9 mouse cellular contexts compared by ENCODE assay signal in genomic region chr2:94254102-94254501, GRCm38 (mm10).
A peak's percentile ranks its signal among the peaks of the same experiment; 100 is the strongest.
DNase-seq lines count a peak whose midpoint lies in the region; ATAC-seq and TF ChIP-seq lines count a peak whose summit lies in the region.
"Had no signal": no experiment of that assay in that cellular context is flagged by ENCODE, and none has a peak within 500 bp of the region (broad histone marks: within the 10 kb centered on the region; RNA-seq: fewer than 3 reads in every experiment).

No protein-coding gene starts in this region.

- intact Hi-C loops in gastrocnemius, adult 2 months (cut with DNase I): loop anchor here (2.0 kb wide), 1 partner anchor 37 kb away; no protein-coding TSS in a partner anchor

- no peak overlapping the region for H3K4me2 ChIP-seq in midbrain, embryonic 11.5 days
- no peak overlapping the region for H3K4me2 ChIP-seq in midbrain, embryonic 13.5 days (replicated peaks)

- H3K4me3 ChIP-seq in gastrocnemius, adult 2 months: no peak overlapping the region
- no peak overlapping the region for H3K4me3 ChIP-seq in midbrain, embryonic 11.5 days (ENCODE audit: low read depth, low read length)
- H3K4me3 ChIP-seq in midbrain, embryonic 13.5 days (replicated peaks): no peak overlapping the region

- H3K9ac ChIP-seq in midbrain, embryonic 11.5 days (ENCODE audit: low read length): no peak overlapping the region
- H3K9ac ChIP-seq in midbrain, embryonic 13.5 days (replicated peaks): no peak overlapping the region

- no peaks in the 10 kb centered on the region for H3K36me3 ChIP-seq in midbrain, embryonic 11.5 days (ENCODE audit: control insufficient read depth, insufficient read depth, low read length)
- no peaks in the 10 kb centered on the region for H3K36me3 ChIP-seq in midbrain, embryonic 13.5 days

- H3K9me3 ChIP-seq in midbrain, embryonic 11.5 days (ENCODE audit: control insufficient read depth, low read length): no peaks in the 10 kb centered on the region
- H3K9me3 ChIP-seq in midbrain, embryonic 13.5 days: no peaks in the 10 kb centered on the region

- peak; percentile 72 for TF ChIP-seq CTCF in gastrocnemius, adult 2 months (IDR thresholded peaks at IDR 0.05)

- H3K27ac ChIP-seq in gastrocnemius, adult 2 months: no peak overlapping the region
- no peak overlapping the region for H3K27ac ChIP-seq in midbrain, embryonic 11.5 days (ENCODE audit: low read depth, low read length)
- no peak overlapping the region for H3K27ac ChIP-seq in midbrain, embryonic 13.5 days

- no peak for ATAC-seq in midbrain, embryonic 11.5 days (ENCODE audit: low FRiP score)
- no peak for ATAC-seq in midbrain, embryonic 13.5 days
- peak; percentile 68 for ATAC-seq in megakaryocyte, adult 5-6 weeks (ENCODE audit: poor library complexity, severe bottlenecking)
- no peak; the same call in 1 of the 2 replicates for ATAC-seq in erythroid progenitor cell, adult 5-6 weeks (replicated peaks; ENCODE audit: low FRiP score, poor library complexity, severe bottlenecking)

- 27% methylated on average over 3 of the region's 3 CpGs for WGBS in midbrain, embryonic 11.5 days
- 25% methylated on average over 3 of the region's 3 CpGs for WGBS in midbrain, embryonic 13.5 days

- H3K27me3 ChIP-seq in midbrain, embryonic 11.5 days (ENCODE audit: control insufficient read depth, insufficient read depth, low read length): peaks cover under 1% of the 10 kb centered on the region
- no peaks in the 10 kb centered on the region for H3K27me3 ChIP-seq in midbrain, embryonic 13.5 days

- H3K4me1 ChIP-seq in midbrain, embryonic 11.5 days (ENCODE audit: control insufficient read depth, insufficient read depth, low read length): no peaks in the 10 kb centered on the region
- no peaks in the 10 kb centered on the region for H3K4me1 ChIP-seq in midbrain, embryonic 13.5 days (replicated peaks)

- DNase-seq in gastrocnemius, adult 2 months: no peak
- no peak for DNase-seq in gastrocnemius, postnatal 25 days
- peak; percentile 89 for DNase-seq in midbrain, embryonic 11.5 days (ENCODE audit: low spot score, missing footprints)
- DNase-seq in T-cell, adult 2 months (ENCODE audit: low spot score): peak; percentile 6
- DNase-seq in left cerebral cortex, adult 8-10 months (ENCODE audit: low spot score in 2 of 2): no peak
- DNase-seq: left cerebral cortex, postnatal 4 days had no signal

Comparison
In these comparisons a context has a peak if more than half of its experiments do, and no peak if none do; other contexts are left out.
1. DNase-seq: peak in midbrain, embryonic 11.5 days (single experiment) and T-cell, adult 2 months (single experiment); none in gastrocnemius, adult 2 months (single experiment), gastrocnemius, postnatal 25 days (single experiment) and left cerebral cortex, adult 8-10 months (0 of 2).